Mouse (Mus musculus): ENCODE data around the gene Ttc7b.

- TF ChIP-seq CTCF (IDR thresholded peaks at IDR 0.05; ENCODE audit: low read depth, low read length): no peak
- no peak for TF ChIP-seq POLR2A (IDR thresholded peaks at IDR 0.05; ENCODE audit: extremely low read depth, insufficient read depth, low read length)
Observed at GRCm38 (mm10) chr12:100325618-100326017, 195.0 kb downstream of the Ttc7b start.
